Mouse (Mus musculus): Measurements from ENCODE around the gene Lamtor1. TPM values are rescaled to one million over a fixed set of nuclear protein-coding genes. Genes with fewer than 3 reads are reported as not detected.
A peak's percentile ranks its signal among the peaks of the same experiment; 100 is the strongest.

Gene Lamtor1
- total RNA-seq, 2 experiments from 2014 or later: 87.9 to 90.9 TPM

DNA sequence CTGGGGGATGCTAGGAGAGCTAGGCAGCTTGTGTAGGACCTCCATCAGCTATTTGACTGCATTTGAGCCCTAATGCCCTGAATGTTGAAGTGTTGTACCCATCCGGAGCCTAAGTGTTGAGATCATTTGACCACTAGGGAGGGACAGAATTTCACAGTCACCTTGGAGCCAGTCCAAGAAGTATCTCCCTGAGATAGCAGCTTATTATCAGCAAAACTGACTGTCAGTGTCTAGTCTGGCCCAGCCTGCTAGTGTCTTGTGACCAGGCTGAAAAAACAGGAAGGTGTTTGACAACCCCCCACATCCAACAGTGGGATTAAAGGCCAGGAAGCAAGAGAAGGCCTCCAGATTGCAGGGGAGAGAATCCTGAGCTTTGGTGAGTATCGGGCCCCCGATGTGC, 34.4 kb upstream of the Lamtor1 start:
- Histone ChIP-seq H3K27ac (no peak overlapping the region), H3K4me3 (no peak overlapping the region)
- intact Hi-C loops (cut with DNase I): no loop called here
- DNase-seq (ENCODE audit: extremely low spot score in 1 of 2, low spot score in 2 of 2): no peak
- no peak for TF ChIP-seq CTCF (IDR thresholded peaks at IDR 0.05)

DNA sequence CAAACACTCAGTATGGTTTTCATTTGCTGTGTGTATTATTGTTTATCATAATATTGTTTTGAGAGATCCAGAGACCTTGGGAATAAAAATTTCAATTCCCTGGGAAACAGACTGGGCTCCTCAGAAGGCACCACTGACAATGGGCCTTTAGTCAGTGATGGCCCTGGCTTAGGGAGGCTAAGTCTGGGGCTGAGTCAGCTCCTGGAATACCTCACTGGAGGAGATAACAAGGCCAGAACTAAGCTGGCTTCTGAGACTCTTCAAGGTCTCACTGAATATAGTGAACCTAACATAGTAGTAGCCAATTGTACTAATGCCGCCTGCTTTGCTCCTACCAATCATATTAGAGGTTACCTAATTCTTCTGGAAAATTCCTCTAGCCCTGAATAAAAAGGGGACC, 29.7 kb upstream of the Lamtor1 start:
- intact Hi-C loops (cut with DNase I): no loop called here
- no peak for TF ChIP-seq CTCF (IDR thresholded peaks at IDR 0.05)
- no peak for DNase-seq (ENCODE audit: extremely low spot score in 1 of 2, low spot score in 2 of 2)
- H3K27ac ChIP-seq: no peak overlapping the region
- H3K4me3 ChIP-seq: no peak overlapping the region

DNA sequence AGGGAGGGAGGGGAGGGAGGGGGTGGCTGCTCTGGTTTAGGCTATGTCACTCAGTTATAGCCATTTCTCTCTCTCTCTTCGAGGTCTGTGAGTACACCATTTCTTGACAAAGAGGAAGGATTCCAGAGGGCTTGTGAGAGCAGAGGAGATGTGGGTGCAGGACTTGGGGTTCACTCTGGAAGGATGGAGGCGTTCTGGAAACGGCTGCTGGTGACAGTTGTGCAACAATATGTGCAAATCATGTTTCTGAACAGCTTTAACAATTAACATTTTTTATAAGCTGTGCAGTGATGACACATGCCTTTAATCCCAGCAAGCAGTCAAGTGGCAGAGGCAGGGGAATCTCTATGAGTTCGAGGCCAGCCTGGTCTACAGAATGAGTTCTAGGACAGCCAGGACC, 24.8 kb upstream of the Lamtor1 start:
- intact Hi-C loops (cut with DNase I): loop anchor here (5.0 kb wide), 1 partner anchor 44 kb away; the partner anchor contains the start of gene Inppl1
- H3K27ac ChIP-seq: no peak overlapping the region
- DNase-seq (ENCODE audit: extremely low spot score in 1 of 2, low spot score in 2 of 2): no peak
- no peak for TF ChIP-seq CTCF (IDR thresholded peaks at IDR 0.05)
- H3K4me3 ChIP-seq: no peak overlapping the region

DNA sequence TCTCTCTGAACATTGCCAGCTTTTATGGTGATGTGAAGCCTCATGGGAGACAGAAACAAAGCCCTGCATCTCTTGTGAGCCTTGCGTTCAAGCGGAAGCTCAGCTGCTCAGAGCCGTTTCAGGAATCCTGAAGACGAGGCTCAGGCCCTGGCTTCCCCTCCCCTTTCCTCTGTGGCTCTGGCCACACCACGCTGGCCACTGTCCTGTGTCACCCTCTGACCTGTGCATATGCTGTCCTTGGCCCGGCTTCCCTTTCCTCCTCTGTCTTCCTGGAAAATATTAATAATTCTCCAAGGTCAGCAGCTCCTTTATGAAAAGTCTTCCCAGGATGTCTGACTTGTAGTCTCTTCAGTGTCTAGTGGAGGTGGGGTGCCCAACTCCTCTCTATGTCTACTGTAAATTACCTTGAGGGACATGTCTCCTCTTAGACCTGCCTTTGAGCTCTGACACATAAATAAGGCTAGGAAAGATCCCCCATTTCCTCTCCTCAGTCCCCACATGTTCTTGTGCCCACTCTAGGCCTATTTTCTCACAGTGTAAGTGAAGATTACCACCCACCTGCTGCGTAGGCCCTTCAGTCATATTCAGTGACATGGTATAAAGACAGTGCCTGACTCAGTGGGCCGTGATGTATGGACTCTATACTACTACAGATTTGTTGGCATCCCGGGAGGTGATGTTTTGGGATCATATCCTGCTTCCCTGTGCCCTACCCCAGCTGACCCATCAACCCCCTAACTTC, 23.1 kb upstream of the Lamtor1 start:
- intact Hi-C loops (cut with DNase I): loop anchor here (5.0 kb wide), 1 partner anchor 45 kb away; the partner anchor contains the start of gene Inppl1
- no peak for DNase-seq (ENCODE audit: extremely low spot score in 1 of 2, low spot score in 2 of 2)
- H3K27ac ChIP-seq: no peak overlapping the region
- no peak for TF ChIP-seq CTCF (IDR thresholded peaks at IDR 0.05)
- H3K4me3 ChIP-seq: no peak overlapping the region

DNA sequence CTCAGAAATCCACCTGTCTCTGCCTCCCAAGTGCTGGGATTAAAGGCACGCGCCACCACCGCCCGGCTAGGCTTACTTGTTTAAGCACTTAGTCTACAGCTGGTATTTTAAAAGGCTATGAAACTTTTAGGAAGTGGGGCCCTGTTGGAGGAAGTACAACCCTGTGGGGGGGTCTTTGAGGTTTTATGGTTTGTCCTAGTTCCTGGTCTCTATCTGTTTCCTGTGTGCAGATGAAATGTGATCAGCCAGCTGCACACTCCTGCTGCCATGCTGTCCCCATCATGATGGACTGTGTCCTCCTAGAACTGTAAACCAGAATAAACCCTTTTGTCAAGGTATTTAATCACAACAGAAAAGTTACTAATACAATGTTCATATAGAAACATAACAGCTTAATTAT, 21.5 kb upstream of the Lamtor1 start:
- intact Hi-C loops (cut with DNase I): loop anchor here (5.0 kb wide), 1 partner anchor 47 kb away; the partner anchor contains the start of gene Inppl1
- TF ChIP-seq CTCF (IDR thresholded peaks at IDR 0.05): no peak
- no peak for DNase-seq (ENCODE audit: extremely low spot score in 1 of 2, low spot score in 2 of 2)
- Histone ChIP-seq H3K4me3 (no peak overlapping the region), H3K27ac (no peak overlapping the region)

DNA sequence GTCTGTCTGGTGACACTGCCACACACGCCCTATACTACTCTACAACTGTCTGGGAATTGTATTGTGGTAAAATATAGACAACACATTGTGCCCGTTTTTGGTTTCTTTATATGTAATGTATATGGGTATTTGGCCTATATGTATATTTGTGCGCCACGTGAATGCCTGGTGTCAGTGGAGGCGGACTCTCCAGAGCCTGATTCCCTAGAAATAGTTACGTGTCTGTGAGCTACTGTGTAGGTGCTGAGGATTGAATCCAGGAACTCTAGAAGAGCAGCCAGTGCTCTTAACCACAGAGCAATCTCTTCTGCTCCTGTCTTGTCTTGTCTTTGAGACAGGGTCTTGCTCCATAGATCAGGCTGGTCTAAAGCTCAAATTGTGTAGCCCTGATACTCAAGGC, 19.4 kb upstream of the Lamtor1 start:
- no peak for DNase-seq (ENCODE audit: extremely low spot score in 1 of 2, low spot score in 2 of 2)
- TF ChIP-seq CTCF (IDR thresholded peaks at IDR 0.05): no peak
- intact Hi-C loops (cut with DNase I): no loop called here

DNA sequence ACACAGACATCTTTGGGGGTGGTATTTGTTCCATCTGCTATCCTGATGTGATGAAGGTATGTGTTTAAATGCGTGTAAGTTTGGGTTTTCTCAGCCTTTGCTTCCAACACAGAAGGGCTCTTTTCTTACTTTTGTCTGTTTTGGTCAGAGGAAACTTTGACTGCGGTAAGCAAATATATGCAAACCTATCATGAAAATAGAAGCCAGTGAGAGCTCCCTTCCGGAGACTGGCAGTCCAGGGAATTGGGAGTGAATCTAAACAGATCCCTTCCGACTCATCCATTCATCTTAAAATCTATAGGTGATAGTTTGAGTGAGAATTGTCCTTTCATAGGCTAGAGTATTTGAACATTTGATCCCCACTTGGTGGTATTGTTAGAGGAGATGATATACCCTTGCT, 17.2 kb upstream of the Lamtor1 start:
- Histone ChIP-seq H3K27ac (no peak overlapping the region), H3K4me3 (no peak overlapping the region)
- no peak for DNase-seq (ENCODE audit: extremely low spot score in 1 of 2, low spot score in 2 of 2)
- no peak for TF ChIP-seq CTCF (IDR thresholded peaks at IDR 0.05)
- intact Hi-C loops (cut with DNase I): no loop called here

More for the DNA sequence above, 19.4 kb upstream of the Lamtor1 start:
- no peak overlapping the region for H3K27ac ChIP-seq
- no peak overlapping the region for H3K4me3 ChIP-seq

DNA sequence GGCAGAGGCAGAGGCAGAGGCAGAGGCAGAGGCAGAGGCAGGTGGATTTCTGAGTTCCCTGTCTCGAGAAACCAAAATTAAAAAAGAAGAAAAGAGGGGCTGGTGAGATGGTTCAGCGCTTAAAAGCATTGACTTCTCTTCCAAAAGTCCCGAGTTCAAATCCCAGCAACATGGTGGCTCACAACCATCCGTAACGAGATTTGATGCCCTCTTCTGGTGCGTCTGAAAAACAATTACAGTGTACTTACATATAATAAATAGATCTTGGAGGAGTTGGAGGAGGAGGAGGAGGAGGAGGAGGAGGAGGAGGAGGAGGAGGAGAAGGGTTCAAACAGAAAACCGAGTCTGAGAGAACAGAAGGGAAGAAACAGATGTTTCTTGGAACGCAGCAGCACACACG, 10.0 kb upstream of the Lamtor1 start:
- DNase-seq (ENCODE audit: extremely low spot score in 1 of 2, low spot score in 2 of 2): no peak
- peak overlapping the region; percentile 72 for H3K4me3 ChIP-seq
- TF ChIP-seq CTCF (IDR thresholded peaks at IDR 0.05): no peak; the same call in 1 of the 2 replicates
- peak overlapping the region; percentile 90 for H3K27ac ChIP-seq
- intact Hi-C loops (cut with DNase I): loop anchor here (1.0 to 5.0 kb wide), 3 partner anchors 37 to 228 kb away; partner anchors contain the start of gene Lrrc51

DNA sequence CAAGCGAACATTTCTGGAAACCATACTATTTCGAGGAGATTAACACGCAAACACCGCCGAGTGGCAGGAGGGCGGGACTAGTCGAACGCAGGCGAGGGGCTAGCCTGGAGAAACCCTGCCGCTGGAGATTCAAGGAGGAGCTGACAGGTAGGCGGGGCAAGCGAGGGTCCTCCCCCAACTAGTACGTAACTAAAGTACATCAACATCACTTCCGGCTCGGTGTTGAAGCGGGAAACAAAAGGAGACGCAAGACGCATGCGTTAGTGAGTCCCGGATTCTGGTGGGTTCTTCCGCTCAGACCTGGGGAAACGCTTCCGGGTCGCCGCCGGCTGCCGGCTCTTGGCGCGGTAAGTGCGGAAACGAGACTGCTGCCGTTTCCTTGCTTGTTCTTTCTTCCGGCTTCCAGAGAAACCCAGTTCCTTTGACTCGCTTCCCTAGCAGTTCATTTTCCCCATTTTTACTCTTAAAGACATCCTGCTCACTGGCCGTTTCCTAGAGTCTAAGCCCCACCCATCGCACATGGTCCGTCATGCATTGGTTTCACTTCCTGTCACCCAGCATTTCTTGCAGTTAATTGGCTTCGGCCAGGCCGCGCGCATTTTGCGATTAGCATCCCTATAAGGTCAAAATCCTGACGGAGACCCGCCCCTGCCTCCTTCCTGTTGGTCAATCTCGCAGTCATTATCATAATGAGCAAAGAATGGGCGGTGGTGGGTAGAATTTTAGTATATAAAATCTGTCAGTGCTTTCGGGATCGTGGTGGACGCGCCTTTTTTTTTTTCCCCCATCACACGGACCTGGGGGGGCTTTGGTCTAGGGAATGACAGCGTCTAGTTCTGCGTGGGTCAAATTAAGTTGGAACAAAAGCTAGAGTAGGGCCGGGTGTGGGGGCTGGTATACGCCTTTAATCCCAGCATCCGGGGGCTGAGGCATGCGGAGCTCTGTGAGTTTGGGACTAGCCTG, 9.3 kb upstream of the Lamtor1 start:
- intact Hi-C loops (cut with DNase I): loop anchor here (1.0 to 5.0 kb wide), 3 partner anchors 36 to 229 kb away; partner anchors contain the start of gene Lrrc51
- TF ChIP-seq CTCF (IDR thresholded peaks at IDR 0.05): no peak
- Histone ChIP-seq H3K27ac (peak overlapping the region; percentile 91), H3K4me3 (peak overlapping the region; percentile 72)
- peak; percentile 91 to 95 for DNase-seq (ENCODE audit: extremely low spot score in 1 of 2, low spot score in 2 of 2)

DNA sequence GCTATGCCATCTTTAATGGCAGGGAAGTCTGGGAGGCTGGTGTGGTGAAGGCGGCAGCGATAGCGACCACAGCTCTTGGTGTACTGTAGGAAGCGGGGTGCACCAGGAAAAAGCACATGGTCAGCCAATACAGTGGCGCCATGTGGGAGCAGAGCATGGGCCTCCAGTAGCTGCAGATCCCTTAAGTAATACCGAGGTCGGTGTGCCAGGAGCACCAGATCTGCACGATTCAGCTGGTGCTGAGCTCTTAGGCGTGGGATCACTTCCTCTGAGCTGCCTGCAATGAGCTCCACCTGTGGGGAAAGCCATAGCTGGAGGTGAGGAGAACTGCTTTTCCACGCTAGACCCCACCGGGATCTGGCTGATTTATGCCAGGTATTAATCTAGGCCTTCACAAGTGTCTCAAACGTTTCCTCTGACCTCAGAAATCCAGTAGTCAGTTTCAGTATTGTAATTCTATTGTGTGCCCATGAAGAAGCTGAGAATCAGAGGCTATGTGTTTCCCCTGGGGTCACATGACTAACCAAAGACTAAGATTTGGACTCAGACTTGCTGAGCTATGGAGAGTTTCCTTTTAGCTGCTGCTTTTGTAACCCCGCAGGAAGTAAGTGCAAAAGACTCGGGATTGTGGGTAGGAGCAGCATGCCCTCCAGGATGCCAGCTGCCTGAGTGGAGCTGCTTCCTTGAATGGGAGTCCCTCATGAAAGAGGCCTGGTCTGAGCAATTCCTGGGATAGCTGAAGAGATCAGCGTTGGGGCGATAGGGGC, 5.2 kb upstream of the Lamtor1 start:
- H3K4me3 ChIP-seq: no peak overlapping the region
- no peak for TF ChIP-seq CTCF (IDR thresholded peaks at IDR 0.05)
- no peak for DNase-seq (ENCODE audit: extremely low spot score in 1 of 2, low spot score in 2 of 2)
- intact Hi-C loops (cut with DNase I): no loop called here
- H3K27ac ChIP-seq: no peak overlapping the region

DNA sequence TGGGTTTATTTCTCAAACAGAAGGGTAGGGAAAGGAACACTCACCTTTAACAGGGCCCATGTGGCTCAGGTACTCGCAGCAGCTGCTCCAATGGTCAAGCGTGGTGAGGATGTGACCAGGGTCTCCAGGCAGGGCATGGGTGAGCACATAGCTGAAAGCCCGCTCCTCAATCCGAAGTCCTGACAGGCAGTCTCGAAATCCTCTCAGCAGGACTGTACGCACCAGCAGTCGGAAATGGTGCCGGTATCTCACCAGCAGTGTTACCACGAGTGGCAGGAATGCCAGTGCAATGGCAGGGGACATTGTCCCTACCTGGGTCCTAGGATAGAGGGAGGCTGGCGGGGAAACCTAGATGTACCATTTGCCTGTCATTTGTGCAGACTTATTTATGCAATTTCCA, 3.7 kb upstream of the Lamtor1 start:
- DNase-seq (ENCODE audit: extremely low spot score in 1 of 2, low spot score in 2 of 2): no peak
- no peak overlapping the region for H3K4me3 ChIP-seq
- intact Hi-C loops (cut with DNase I): no loop called here
- no peak for TF ChIP-seq CTCF (IDR thresholded peaks at IDR 0.05)
- H3K27ac ChIP-seq: no peak overlapping the region
